Mouse (Mus musculus) ES-E14 (cell line): ENCODE data around the gene Thap4.

Experiments
- CHD2 ChIP-seq: IDR thresholded peaks from 2 replicates; pipeline ENCODE4 v1.6.1; 2014; ENCODE audit warnings: mild to moderate bottlenecking, low read depth, low read length, inconsistent platforms
- MAFK ChIP-seq: IDR thresholded peaks from 2 replicates; pipeline ENCODE4 v1.6.1; 2014; ENCODE audit warnings: mild to moderate bottlenecking, low read depth, low read length, inconsistent platforms; ENCODE audit not compliant: insufficient read depth

DNA sequence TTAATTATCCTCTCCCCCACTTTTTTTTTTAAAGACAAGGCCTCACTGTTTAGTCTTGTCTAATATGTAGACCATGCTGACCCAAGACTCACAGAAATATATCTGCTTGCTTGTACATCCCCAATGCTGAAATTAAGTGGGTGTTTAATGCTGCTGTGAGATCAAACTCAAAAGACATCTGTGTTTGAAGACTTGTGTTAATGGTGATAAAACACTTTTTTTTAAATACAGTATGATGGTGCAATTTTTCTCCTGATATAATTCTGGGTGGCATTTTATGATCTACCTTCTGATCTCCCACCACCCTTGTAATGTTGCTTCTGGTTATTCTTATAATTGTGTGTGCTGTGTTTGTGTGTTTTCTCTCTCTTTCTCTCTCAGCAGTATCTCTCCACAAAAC lies 1.5 kb upstream of the Thap4 start:
- TF ChIP-seq MAFK (no peak), CHD2 (no peak)
